Mouse (Mus musculus): Measurements from ENCODE around the gene Gsg1l.

DNA sequence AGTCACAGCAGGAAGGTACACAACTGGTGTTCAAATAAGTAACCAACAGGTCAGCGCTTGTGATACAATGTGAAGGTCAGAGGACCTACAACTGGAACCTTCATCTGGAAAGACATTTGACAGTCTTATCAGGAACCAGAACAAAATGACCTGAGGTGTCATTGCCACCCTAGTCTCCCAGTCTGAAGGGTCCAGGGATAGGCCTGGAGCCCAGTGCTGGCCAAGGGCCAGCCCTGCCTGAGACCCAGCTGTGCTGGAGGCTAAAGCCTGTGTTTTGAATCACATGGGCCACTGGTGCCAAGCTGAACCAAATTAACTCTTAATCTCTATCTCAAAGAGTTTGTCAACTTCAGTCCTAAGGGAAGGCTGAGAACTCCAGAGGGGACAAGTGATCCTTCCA is 86.1 kb downstream of the Gsg1l start:
- TF ChIP-seq CTCF (IDR thresholded peaks at IDR 0.05; ENCODE audit: extremely low read depth, insufficient read depth, insufficient read length, insufficient replicate concordance) (no peak), POLR2A (IDR thresholded peaks at IDR 0.05; ENCODE audit: low read depth, low read length) (no peak)
